In the genomic region with DNA sequence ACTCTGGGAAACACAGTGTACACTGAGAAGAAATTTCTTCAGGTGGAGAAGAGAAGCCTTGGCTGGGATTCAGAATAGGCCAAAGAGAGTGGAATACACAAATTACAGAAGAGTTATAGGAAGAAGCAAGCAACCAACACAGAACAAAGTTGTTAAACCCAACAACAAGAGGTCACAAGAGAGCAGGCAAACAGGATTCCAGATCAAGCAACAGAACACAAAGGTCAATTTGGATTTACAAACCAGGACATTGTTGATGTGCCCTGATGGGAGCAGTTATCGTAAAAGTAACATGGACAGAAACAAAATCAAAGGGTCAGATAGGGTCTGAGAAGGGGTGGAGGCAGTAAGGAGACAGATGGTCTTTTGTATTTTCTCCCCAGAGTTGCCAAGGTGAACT, we compare ENCODE assay signal across 33 mouse cellular contexts. TPM values are rescaled to one million over a fixed set of nuclear protein-coding genes. Genes with fewer than 3 reads are reported as not detected.
"Had no signal": no experiment of that assay in that cellular context is flagged by ENCODE, and none has a peak within 500 bp of the region (broad histone marks: within the 10 kb centered on the region; RNA-seq: fewer than 3 reads in every experiment).

No protein-coding gene starts in this region.

- H3K4me2 ChIP-seq: heart, embryonic 13.5 days; heart, embryonic 15.5 days; hindbrain, embryonic 13.5 days; hindbrain, embryonic 15.5 days; kidney, embryonic 15.5 days; limb, embryonic 13.5 days; limb, embryonic 15.5 days had no signal

- H3K4me3 ChIP-seq: heart, adult 2 months; heart, embryonic 13.5 days; heart, embryonic 15.5 days; hindbrain, embryonic 13.5 days; hindbrain, embryonic 15.5 days; kidney, embryonic 15.5 days; limb, embryonic 13.5 days; limb, embryonic 15.5 days had no signal

- DNase-seq: gastrocnemius, postnatal 14 days; gastrocnemius, postnatal 36 days; heart, adult 2 months; heart, postnatal 14 days; heart, postnatal 36 days; kidney, adult 11 months; kidney, adult 2 months; kidney, adult 9 months; kidney, postnatal 14 days; kidney, postnatal 36 days; layer of hippocampus, adult 9-11 months; layer of hippocampus, postnatal 36 days had no signal

- H3K9ac ChIP-seq: heart, embryonic 13.5 days; heart, embryonic 15.5 days; hindbrain, embryonic 13.5 days; hindbrain, embryonic 15.5 days; kidney, embryonic 15.5 days; limb, embryonic 13.5 days; limb, embryonic 15.5 days; liver, embryonic 14.5 days had no signal

- H3K27ac ChIP-seq: heart, adult 2 months; heart, embryonic 13.5 days; heart, embryonic 15.5 days; hindbrain, embryonic 13.5 days; hindbrain, embryonic 15.5 days; hindbrain, postnatal 0 days; kidney, embryonic 15.5 days; kidney, postnatal 0 days; limb, embryonic 13.5 days; limb, embryonic 15.5 days; liver, embryonic 14.5 days had no signal

- H3K27me3 ChIP-seq: heart, embryonic 13.5 days; heart, embryonic 15.5 days; hindbrain, embryonic 13.5 days; hindbrain, embryonic 15.5 days; kidney, embryonic 15.5 days; limb, embryonic 13.5 days; limb, embryonic 15.5 days had no signal

- H3K36me3 ChIP-seq: heart, embryonic 13.5 days; heart, embryonic 15.5 days; hindbrain, embryonic 13.5 days; hindbrain, embryonic 15.5 days; kidney, embryonic 15.5 days; limb, embryonic 15.5 days had no signal

- H3K9me3 ChIP-seq: heart, embryonic 13.5 days; heart, embryonic 15.5 days; hindbrain, embryonic 13.5 days; hindbrain, embryonic 15.5 days; kidney, embryonic 15.5 days; limb, embryonic 13.5 days; limb, embryonic 15.5 days had no signal

- ATAC-seq: hindbrain, postnatal 0 days; intestine, embryonic 16.5 days had no signal

RNA-seq across cellular contexts. Expression of a gene that starts 45.6 kb away (rescaled TPM):
- total RNA-seq: gastrocnemius, adult 18-20 months; gastrocnemius, adult 8-10 months; gastrocnemius, postnatal 14 days; gastrocnemius, postnatal 36 days; hematopoietic stem cell, adult 5-6 weeks; layer of hippocampus, adult 18-20 months; layer of hippocampus, adult 8-10 months; layer of hippocampus, postnatal 14 days; layer of hippocampus, postnatal 36 days; left cerebral cortex, adult 18-20 months; left cerebral cortex, adult 8-10 months; left cerebral cortex, postnatal 10 days; left cerebral cortex, postnatal 25 days had no signal
